Mouse (Mus musculus): ENCODE measurements around the gene Dazl.

DNA sequence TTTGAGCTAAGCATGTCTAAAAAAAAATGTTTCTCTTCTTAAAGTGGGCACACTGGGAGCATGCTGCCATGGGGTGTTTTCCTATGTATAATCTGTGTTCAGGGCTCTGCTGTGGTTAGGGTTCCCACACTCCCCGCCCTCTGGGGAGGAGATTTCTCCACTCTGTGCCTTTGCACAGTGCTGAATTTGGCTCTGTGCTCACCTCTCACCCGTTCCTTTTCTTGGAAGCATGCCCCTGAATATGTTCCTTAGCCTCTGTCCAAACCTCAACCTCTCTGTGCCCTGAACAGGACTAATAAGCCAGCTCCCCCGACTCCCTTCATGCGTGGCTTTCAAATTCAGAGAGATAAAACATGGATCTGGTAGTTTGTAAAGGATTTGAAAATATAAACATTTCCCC lies 63.9 kb downstream of the Dazl start:
- TF ChIP-seq POLR2A (IDR thresholded peaks at IDR 0.05; ENCODE audit: borderline replicate concordance, insufficient read depth, low read length), result no peak
- no peak for TF ChIP-seq CTCF (IDR thresholded peaks at IDR 0.05; ENCODE audit: borderline replicate concordance, insufficient read depth, low read depth, low read length)

All from cerebellum, adult 2 months (tissue).